Mouse (Mus musculus): ENCODE results near the gene Clic4.

Gene Clic4

GRCm38 (mm10) chr4:135272640-135273306 is at the start of gene Clic4:
Clic4 (minus strand) TSS chr4:135272814.
- peak; percentile 98 for DNase-seq (ENCODE audit: extremely low read depth, insufficient read length, low spot score)

GRCm38 (mm10) chr4:135317966-135318365 is 45.4 kb upstream of the Clic4 start:
- peak; percentile 55 for DNase-seq (ENCODE audit: extremely low read depth, insufficient read length, low spot score)

- DNase-seq (ENCODE audit: extremely low read depth, insufficient read length, low spot score) = no peak
Measured at GRCm38 (mm10) chr4:135317539-135317938, 44.9 kb upstream of the Clic4 start.

- no peak for DNase-seq (ENCODE audit: extremely low read depth, insufficient read length, low spot score)
Measured at GRCm38 (mm10) chr4:135315287-135315686, 42.7 kb upstream of the Clic4 start.

- DNase-seq (ENCODE audit: extremely low read depth, insufficient read length, low spot score) = no peak
Measured at GRCm38 (mm10) chr4:135314419-135314832, 41.8 kb upstream of the Clic4 start.

GRCm38 (mm10) chr4:135313761-135314241 is 41.2 kb upstream of the Clic4 start:
- no peak for DNase-seq (ENCODE audit: extremely low read depth, insufficient read length, low spot score)

GRCm38 (mm10) chr4:135313111-135313691 is 40.6 kb upstream of the Clic4 start:
- DNase-seq (ENCODE audit: extremely low read depth, insufficient read length, low spot score) = no peak

- DNase-seq (ENCODE audit: extremely low read depth, insufficient read length, low spot score) = peak; percentile 34
Measured at GRCm38 (mm10) chr4:135312706-135313105, 40.1 kb upstream of the Clic4 start.

GRCm38 (mm10) chr4:135310371-135310770 is 37.8 kb upstream of the Clic4 start:
- no peak for DNase-seq (ENCODE audit: extremely low read depth, insufficient read length, low spot score)

GRCm38 (mm10) chr4:135309726-135310125 is 37.1 kb upstream of the Clic4 start:
- no peak for DNase-seq (ENCODE audit: extremely low read depth, insufficient read length, low spot score)

- no peak for DNase-seq (ENCODE audit: extremely low read depth, insufficient read length, low spot score)
Measured at GRCm38 (mm10) chr4:135309112-135309659, 36.6 kb upstream of the Clic4 start.

- no peak for DNase-seq (ENCODE audit: extremely low read depth, insufficient read length, low spot score)
Measured at GRCm38 (mm10) chr4:135306971-135307632, 34.5 kb upstream of the Clic4 start.

- DNase-seq (ENCODE audit: extremely low read depth, insufficient read length, low spot score) = peak; percentile 61
Measured at GRCm38 (mm10) chr4:135306533-135306932, 33.9 kb upstream of the Clic4 start.

GRCm38 (mm10) chr4:135302261-135302660 is 29.6 kb upstream of the Clic4 start:
- peak; percentile 68 for DNase-seq (ENCODE audit: extremely low read depth, insufficient read length, low spot score)

- DNase-seq (ENCODE audit: extremely low read depth, insufficient read length, low spot score) = peak; percentile 67
Measured at GRCm38 (mm10) chr4:135301166-135301565, 28.6 kb upstream of the Clic4 start.

- DNase-seq (ENCODE audit: extremely low read depth, insufficient read length, low spot score) = no peak
Measured at GRCm38 (mm10) chr4:135300248-135301041, 27.8 kb upstream of the Clic4 start.

- no peak for DNase-seq (ENCODE audit: extremely low read depth, insufficient read length, low spot score)
Measured at GRCm38 (mm10) chr4:135298680-135299079, 26.1 kb upstream of the Clic4 start.

GRCm38 (mm10) chr4:135297931-135298546 is 25.4 kb upstream of the Clic4 start:
- DNase-seq (ENCODE audit: extremely low read depth, insufficient read length, low spot score) = peak; percentile 96

GRCm38 (mm10) chr4:135297146-135297545 is 24.5 kb upstream of the Clic4 start:
- DNase-seq (ENCODE audit: extremely low read depth, insufficient read length, low spot score) = peak; percentile 83

- no peak for DNase-seq (ENCODE audit: extremely low read depth, insufficient read length, low spot score)
Measured at GRCm38 (mm10) chr4:135296565-135296964, 24.0 kb upstream of the Clic4 start.
